Mouse (Mus musculus) liver, embryonic 18 days (tissue): ENCODE results near the gene Tead2. TPM values are rescaled to one million over a fixed set of nuclear protein-coding genes. Genes with fewer than 3 reads are reported as not detected.

ENCODE experiments used
- polyA plus RNA-seq: library from polyadenylated mRNA; depleted of rRNA; stranded (reverse); fragments of >200 nt; gene quantifications from 2 replicates; pipeline ENCODE4 v1.2.3, GENCODE M21; 2012; rRNA removed

Tead2 gene
- 21.0 and 23.1 TPM in 2 replicates for polyA plus RNA-seq

DNA sequence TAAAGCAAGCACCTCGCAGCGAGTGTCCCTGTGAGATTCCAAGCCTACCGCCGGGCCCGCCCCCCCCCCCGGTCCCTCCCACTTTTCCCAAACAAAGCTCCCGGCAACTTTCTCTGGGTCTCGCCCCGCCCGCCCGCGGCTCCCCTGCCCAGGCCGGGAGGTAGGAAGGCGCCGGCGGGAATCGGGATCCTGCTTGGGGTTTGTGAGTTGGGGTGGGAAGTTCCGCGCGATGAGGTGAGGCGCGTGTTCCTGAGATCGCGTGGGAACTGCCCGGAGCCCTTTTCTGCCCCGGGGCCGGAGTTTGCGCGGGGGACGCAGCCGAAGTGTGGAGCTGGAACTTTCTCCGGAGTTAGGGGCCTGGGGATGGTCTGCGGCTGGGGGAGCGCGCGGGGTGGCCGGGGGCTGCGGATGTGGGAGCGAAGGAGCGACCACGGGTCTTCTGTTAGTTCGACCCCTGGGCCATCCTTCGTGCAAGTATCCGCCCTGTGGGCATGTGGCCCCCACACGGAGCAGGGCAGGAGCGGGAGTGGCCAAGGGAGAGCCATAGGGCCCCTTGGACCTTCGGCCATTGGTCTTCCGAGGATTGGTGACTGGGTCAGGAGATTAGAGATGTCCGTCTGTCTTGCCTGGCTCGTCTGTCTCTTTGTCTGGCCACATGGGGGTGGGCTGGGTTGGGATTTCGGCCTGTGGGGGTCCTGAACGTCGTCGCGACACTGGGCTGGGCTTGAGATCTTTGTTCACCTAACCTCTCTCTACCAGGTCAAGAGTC is at the start of gene Tead2:
Tead2 (plus strand) TSS at position 81 of the 769 bp plus-strand sequence.

DNA sequence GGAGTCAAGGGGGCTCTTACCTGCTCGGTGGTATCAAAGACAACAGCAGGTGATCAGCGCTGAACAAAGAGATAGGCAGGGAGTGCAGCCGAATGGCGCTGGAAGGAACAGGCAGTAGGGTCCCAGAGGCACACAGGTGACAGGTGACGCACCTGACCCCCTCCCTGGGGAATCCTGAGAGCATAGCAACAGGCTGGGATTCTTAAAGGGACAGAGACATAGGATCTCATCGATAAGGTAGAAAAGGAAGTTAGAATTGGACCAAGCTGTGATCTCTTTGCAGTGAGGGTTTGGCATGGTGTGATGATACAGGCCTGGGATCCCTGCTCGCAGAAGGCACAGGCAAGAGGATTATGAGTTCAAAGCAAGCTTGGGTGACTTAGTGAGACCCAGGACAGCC is 36.1 kb upstream of the Tead2 start, which contains the start of gene Gfy:
Gfy (minus strand) TSS at position 101 of the 400 bp plus-strand sequence.

DNA sequence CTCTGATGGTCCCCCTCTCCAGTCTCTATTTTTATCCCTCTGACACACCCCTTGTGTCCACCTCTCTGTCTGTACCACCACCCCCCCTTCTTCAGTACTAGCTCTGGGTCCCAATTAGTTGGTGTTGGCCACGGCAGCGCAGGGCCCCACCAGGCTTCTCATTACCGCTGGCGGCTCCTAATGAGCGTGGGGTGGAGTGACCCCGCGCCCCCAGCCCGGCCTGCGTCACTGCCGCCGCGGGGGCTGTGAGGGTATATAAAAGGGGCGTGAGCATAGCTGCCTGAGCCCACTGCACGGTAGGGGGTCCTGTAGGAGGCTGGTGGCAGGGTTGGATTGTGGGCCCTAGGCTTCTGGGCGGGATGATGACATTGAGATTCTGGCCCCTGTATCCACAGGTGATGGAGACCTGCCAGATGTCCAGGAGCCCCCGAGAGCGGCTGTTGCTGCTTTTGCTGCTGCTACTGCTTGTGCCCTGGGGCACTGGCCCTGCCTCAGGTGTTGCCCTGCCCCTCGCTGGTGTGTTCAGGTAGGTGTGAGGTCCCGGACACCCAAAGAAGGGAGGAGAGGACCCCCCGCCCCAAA is 34.6 kb upstream of the Tead2 start, which contains the start of gene Pth2:
Pth2 (plus strand) TSS at position 100 of the 582 bp plus-strand sequence.

DNA sequence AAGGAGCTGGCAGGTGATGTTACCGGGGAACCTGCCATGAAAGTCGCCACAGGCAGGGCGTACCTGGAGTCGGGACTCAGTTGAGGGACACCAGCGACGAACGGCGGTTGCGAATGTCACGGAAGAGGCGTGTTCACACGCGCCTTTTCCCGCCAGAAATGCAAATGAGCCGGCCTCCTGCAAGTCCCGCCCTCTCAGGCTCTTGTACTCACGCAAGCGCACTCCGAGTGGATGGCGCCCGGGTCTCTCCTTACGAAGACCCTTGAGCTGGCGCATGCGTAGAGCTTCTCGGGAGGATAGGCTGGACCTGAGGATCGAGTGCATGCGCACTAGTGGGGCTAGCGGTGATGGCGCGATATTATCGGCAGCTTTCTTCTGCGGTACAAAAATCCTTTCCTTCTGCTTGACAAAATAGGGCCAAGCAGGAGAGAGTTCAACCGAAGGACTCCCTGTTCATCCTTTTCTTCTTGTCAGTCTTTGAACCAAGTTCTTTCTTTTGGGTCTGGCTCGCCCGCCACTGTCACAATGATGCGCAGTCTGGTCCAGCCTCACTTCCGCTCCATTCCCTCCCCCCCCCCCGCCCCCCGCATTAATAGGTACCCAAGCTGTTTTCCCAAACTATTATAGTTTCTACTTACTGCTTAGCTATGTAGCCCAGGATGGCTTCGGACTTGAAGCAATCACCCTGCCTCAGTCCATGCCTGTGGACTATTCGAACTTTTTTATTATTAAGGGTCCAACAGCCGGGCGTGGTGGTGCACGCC is 11.0 kb upstream of the Tead2 start, which contains the start of gene Ccdc155:
Ccdc155 (minus strand) TSS at position 513 of the 764 bp plus-strand sequence.

DNA sequence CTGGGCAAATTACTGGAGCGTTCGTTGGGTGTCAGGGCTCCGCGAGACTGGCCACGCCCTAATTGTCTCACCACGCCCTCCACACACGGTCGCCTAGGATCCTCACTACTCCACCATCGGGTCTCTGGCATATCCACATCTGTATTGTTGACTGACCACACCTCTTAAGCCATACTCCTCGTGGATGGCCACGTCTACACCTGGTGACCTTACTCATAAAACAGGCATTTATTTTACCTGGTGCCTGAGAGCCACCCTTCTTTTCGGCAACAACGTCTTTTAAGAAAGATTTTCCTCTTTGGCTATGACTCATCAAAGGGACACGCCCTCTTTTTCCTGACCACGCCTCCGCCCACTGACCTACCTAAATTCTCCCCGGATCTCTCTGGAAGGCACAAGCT is 3.7 kb upstream of the Tead2 start, which contains the start of gene Dkkl1:
Dkkl1 (minus strand) TSS at position 297 of the 401 bp plus-strand sequence.

DNA sequence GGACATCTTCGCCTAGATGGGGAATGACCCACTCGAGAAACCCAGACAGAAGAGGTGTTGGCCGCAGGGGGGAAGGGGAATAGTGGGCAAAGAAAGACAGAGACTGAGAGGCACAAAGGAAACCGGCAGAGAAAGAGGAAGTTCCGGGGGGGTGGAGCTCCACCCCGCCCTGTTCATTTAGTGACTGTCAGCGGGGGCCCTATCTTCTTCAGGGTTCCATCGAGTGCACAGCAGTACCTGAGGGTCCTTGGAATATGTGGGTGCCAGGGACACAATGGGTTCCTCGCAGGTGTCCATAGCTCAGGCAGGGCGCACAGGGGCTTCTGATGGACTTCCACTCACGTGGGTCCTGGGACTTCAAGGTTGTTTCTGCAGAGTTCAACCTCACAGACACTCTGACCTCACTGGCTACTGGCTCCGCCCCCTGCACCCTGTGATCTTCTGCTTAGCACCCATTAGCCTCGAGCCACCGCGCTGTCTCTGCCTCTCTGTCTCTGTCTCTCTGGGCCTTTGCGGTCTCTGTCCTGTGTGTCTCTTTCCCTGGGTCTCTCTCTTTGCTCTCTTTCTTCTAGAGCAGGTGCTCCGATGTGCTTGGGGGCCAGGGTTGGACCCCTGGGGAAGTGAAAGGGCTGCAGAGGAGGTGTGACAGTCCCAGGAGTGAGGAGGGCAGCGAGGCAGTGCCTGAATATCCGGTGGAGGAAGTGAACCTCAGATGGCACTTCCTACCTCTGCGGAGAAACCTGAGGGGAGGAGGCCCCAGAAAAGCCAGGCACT is 23.4 kb downstream of the Tead2 start, which contains the start of gene Cd37:
Cd37 (minus strand) TSS at position 393 of the 774 bp plus-strand sequence.

DNA sequence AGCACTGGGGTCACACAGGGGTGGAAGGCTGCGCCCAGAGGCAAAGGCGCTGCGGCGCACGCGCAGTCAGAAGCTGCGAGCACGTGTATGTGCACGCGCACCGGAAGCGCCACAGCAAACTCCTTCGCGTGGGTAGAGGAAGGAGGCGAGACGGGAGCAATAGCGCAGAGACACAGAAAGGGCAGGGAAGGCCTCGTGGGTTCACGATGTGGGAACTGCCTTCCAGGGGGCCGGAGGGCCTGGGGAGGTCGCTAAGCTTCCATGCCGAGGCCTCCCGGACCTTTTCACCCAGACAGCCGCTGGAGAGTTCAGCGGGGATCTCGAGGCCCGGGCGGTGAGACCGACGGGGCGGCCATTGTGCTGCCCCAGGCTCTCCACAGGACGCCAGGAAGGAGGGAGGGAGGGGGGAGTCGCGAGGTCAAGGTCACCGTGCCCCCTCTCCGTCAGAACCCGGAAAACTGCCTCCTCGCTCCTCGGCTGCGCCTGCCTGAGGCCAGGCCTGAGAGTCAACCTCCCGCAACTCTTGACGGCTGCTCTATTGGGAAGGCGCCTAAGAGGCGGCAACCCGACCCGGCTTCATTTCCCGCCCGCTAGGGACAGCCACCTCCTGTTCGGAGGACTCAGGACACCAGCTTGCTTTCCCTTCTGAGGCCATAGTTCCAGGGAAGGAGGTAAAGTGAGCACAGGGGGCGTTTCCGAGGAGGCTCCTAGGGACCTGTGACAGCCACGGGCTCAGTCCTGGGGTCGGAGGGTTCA is 25.3 kb downstream of the Tead2 start, which contains the start of gene Slc6a16:
Slc6a16 (plus strand) TSS at position 453 of the 756 bp plus-strand sequence.

DNA sequence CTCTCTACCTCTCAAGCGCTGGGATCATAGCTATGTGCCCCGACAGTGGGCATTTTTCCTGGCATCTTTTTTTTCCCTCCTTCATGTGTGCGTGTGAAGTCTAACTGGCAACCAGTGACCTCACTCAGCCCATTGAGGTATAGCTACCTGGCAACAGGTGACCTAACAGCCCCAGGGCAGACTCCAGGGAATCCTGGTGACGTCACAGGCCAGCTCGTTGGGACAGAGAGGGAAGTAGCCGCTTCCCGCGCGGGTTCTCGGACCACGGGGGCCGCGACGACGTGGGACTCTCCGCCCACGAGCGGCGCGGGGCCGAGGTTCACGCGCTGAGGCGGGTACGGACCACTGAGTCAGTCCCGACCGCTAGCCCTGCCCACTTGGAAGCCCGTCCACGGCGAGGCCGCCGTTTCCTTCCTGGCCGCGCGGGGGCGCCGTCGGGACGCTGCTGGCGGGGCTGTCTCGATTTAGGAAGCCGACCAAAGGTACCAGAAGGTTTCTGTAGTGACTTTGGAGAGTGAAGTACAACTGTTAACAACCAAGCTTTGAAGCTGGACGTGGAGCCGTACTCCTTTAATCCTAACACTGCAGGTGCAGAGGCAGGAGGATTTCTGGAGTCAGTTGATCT is 61.7 kb downstream of the Tead2 start, which contains the start of gene Slc6a21:
Slc6a21 (plus strand) TSS at position 378 of the 625 bp plus-strand sequence.

Other genes with a start within 250 kb of the Tead2 start
- gene Cpt1c, start 240.9 kb upstream of the Tead2 start, polyA plus RNA-seq: 2.3 and 2.6 TPM in 2 replicates
- 105 and 112 TPM in 2 replicates for gene Prmt1, start 229.2 kb upstream of the Tead2 start, polyA plus RNA-seq
- gene Irf3, start 218.1 kb upstream of the Tead2 start, polyA plus RNA-seq: 50.0 and 54.3 TPM in 2 replicates
- gene Bcl2l12, start 217.0 kb upstream of the Tead2 start, polyA plus RNA-seq: 9.0 and 9.5 TPM in 2 replicates
- gene Scaf1, start 199.4 kb upstream of the Tead2 start, polyA plus RNA-seq: 13.5 and 17.4 TPM in 2 replicates
- 41.8 and 53.8 TPM in 2 replicates for gene Rras, start 197.8 kb upstream of the Tead2 start, polyA plus RNA-seq
- 1.1 and 1.7 TPM in 2 replicates for gene Prr12, start 162.9 kb upstream of the Tead2 start, polyA plus RNA-seq
- 24.0 and 24.4 TPM in 2 replicates for gene Nosip, start 153.3 kb upstream of the Tead2 start, polyA plus RNA-seq
- gene Prrg2, start 153.1 kb upstream of the Tead2 start, polyA plus RNA-seq: 17.7 and 19.5 TPM in 2 replicates
- 18.6 and 20.0 TPM in 2 replicates for gene Rcn3, start 123.5 kb upstream of the Tead2 start, polyA plus RNA-seq
- gene Fcgrt, start 111.9 kb upstream of the Tead2 start, polyA plus RNA-seq: 64.9 and 71.1 TPM in 2 replicates
- 256 and 267 TPM in 2 replicates for gene Rps11, start 91.3 kb upstream of the Tead2 start, polyA plus RNA-seq
- 1,073 and 1,547 TPM in 2 replicates for gene Rpl13a, start 87.0 kb upstream of the Tead2 start, polyA plus RNA-seq
- 0.05 and 0.17 TPM in 2 replicates for gene Gm45713, start 79.5 kb upstream of the Tead2 start, polyA plus RNA-seq
- 7.5 and 8.3 TPM in 2 replicates for gene Flt3l, start 79.3 kb upstream of the Tead2 start, polyA plus RNA-seq
- 32.5 and 35.0 TPM in 2 replicates for gene Pih1d1, start 61.5 kb upstream of the Tead2 start, polyA plus RNA-seq
- 20.1 and 26.3 TPM in 2 replicates for gene Aldh16a1, start 61.2 kb upstream of the Tead2 start, polyA plus RNA-seq
- gene Slc17a7, start 51.8 kb upstream of the Tead2 start, polyA plus RNA-seq: 0.01 TPM in 2 replicates
- not detected in 2 replicates for gene Gfy, start 36.2 kb upstream of the Tead2 start, polyA plus RNA-seq
- gene Pth2, start 34.8 kb upstream of the Tead2 start, polyA plus RNA-seq: not detected in 2 replicates
- 0.04 and 0.05 TPM in 2 replicates for gene Ccdc155, start 10.9 kb upstream of the Tead2 start, polyA plus RNA-seq
- gene Dkkl1, start 3.6 kb upstream of the Tead2 start, polyA plus RNA-seq: 0.42 and 0.52 TPM in 2 replicates
- 30.2 and 33.5 TPM in 2 replicates for gene Cd37, start 23.4 kb downstream of the Tead2 start, polyA plus RNA-seq
- 0.05 and 0.06 TPM in 2 replicates for gene Slc6a16, start 25.3 kb downstream of the Tead2 start, polyA plus RNA-seq
- gene Slc6a21, start 61.8 kb downstream of the Tead2 start, polyA plus RNA-seq: 0.04 and 0.09 TPM in 2 replicates
- gene Trpm4, start 118.0 kb downstream of the Tead2 start, polyA plus RNA-seq: 3.7 and 4.2 TPM in 2 replicates
- gene Hrc, start 119.5 kb downstream of the Tead2 start, polyA plus RNA-seq: 0.20 and 0.34 TPM in 2 replicates
- 0.06 and 0.07 TPM in 2 replicates for gene Ppfia3, start 151.3 kb downstream of the Tead2 start, polyA plus RNA-seq
- 0.12 and 0.20 TPM in 2 replicates for gene Lin7b, start 154.8 kb downstream of the Tead2 start, polyA plus RNA-seq
- gene Snrnp70, start 180.0 kb downstream of the Tead2 start, polyA plus RNA-seq: 152 and 184 TPM in 2 replicates
- gene Kcna7, start 189.9 kb downstream of the Tead2 start, polyA plus RNA-seq: not detected in 2 replicates
- gene Ntf5, start 197.9 kb downstream of the Tead2 start, polyA plus RNA-seq: 0.15 and 0.17 TPM in 2 replicates
- gene Lhb, start 205.1 kb downstream of the Tead2 start, polyA plus RNA-seq: not detected in 2 replicates
- gene Gys1, start 219.1 kb downstream of the Tead2 start, polyA plus RNA-seq: 7.5 and 9.9 TPM in 2 replicates
- gene Ruvbl2, start 222.3 kb downstream of the Tead2 start, polyA plus RNA-seq: 37.3 and 45.2 TPM in 2 replicates
- 1,700 and 2,007 TPM in 2 replicates for gene Ftl1, start 244.1 kb downstream of the Tead2 start, polyA plus RNA-seq